Mouse (Mus musculus) megakaryocyte, embryonic 14.5 days (primary cell): ENCODE measurements at regions not wholly inside any gene's neighbourhood (a gene's known extent, or its start where the extent isn't known, plus 50 kb on each side); places are given as distances from the start of the nearest gene placed in this dataset.

Experiments
- FLI1 ChIP-seq: IDR thresholded peaks from 2 replicates; pipeline ENCODE4 v1.6.1; 2012; ENCODE audit warnings: low read length, inconsistent platforms, mixed read lengths
- GATA1 ChIP-seq: IDR thresholded peaks from 3 replicates; pipeline ENCODE4 v1.6.1; 2012; ENCODE audit warnings: mixed read lengths, low read length, inconsistent platforms, borderline replicate concordance

DNA sequence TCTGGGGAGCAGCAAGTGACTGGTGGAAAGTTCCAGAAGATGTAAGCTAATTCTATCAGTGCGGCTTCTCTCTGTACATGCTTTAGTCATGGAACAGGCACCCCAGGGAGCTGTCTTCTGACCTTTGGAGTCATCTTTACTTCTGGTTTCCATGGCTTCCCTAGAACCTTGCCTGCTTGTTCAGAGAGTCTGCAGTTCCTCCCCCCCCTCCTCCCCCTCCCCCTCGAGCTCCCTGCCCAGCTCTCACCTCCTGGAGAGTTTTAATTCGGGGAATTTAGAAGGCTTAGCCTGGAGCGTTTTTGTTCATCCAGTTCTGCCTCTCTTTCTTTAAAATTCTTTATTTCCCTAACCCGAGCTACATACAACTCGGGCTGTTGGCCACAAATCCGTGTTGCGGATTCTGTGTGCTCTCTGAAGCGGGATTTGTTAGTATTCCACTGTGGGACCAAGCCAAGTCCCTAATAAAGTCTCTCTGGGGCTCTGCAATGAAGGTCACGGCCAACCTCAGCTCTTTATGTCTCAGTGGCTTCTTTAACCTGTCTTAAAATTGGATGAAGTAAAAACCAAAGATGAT lies 414.6 kb upstream of the Mki67 start:
- TF ChIP-seq GATA1 (no peak), FLI1 (no peak)
